Mouse (Mus musculus) erythroid progenitor cell, adult 5-6 weeks (primary cell): ENCODE measurements around the gene Dap3. TPM values are rescaled to one million over a fixed set of nuclear protein-coding genes. Genes with fewer than 3 reads are reported as not detected.
"Not testable (repeated sequence)": the region's sequence is repeated elsewhere in the genome, so short reads cannot be mapped to it uniquely, and the experiment has no call there.

Experiments used
- ATAC-seq: replicated peaks from 2 replicates; pipeline ENCODE4 v1.8.0; 2016; ENCODE audit warnings: moderate number of reproducible peaks, mild to moderate bottlenecking, moderate TSS enrichment, inconsistent platforms; ENCODE audit not compliant: poor library complexity, low FRiP score, severe bottlenecking
- total RNA-seq, 2 experiments: library from RNA; stranded (forward) in 1 of 2; stranded (reverse) in 1 of 2; fragments of 150-400 nt in 1 of 2; fragments of 186-747, 209-891 nt in 1 of 2; gene quantifications; 2 replicates each; pipeline versions ENCODE4 v1.2.3 to v1.2.4; 2015 to 2017; ENCODE audit warnings: low replicate concordance in 2 of 2

The Dap3 gene
- total RNA-seq, 2 experiments from 2014 or later = 18.3 to 81.7 TPM

- peak; percentile 15; the same call in 1 of the 2 replicates for ATAC-seq
Observed at GRCm38 (mm10) chr3:88914384-88914810, 36.6 kb downstream of the Dap3 start.

GRCm38 (mm10) chr3:88913511-88914383 is 37.2 kb downstream of the Dap3 start, which contains the start of gene Msto1:
Gene Msto1, minus strand, starts transcription at chr3:88913999.
- ATAC-seq = peak; percentile 99

GRCm38 (mm10) chr3:88912585-88912984 is 38.4 kb downstream of the Dap3 start:
- no peak for ATAC-seq

- ATAC-seq = no peak
Observed at GRCm38 (mm10) chr3:88906393-88907159, 44.4 kb downstream of the Dap3 start.

- ATAC-seq = no peak
Observed at GRCm38 (mm10) chr3:88905741-88906140, 45.2 kb downstream of the Dap3 start.

GRCm38 (mm10) chr3:88905209-88905608 is 45.8 kb downstream of the Dap3 start:
- no peak for ATAC-seq

- ATAC-seq = no peak
Observed at GRCm38 (mm10) chr3:88904803-88905202, 46.2 kb downstream of the Dap3 start.

- ATAC-seq = not testable (repeated sequence)
Observed at GRCm38 (mm10) chr3:88893011-88893410, 58.0 kb downstream of the Dap3 start.

- ATAC-seq = not testable (repeated sequence)
Observed at GRCm38 (mm10) chr3:88882536-88882935, 68.4 kb downstream of the Dap3 start.

Other genes starting within 250 kb of the Dap3 start
- 13.0 and 20.2 TPM in 2 replicates for gene Rit1, start 234.3 kb downstream of the Dap3 start, total RNA-seq (2015; ENCODE audit: low replicate concordance)
- gene Rit1, start 234.3 kb downstream of the Dap3 start, total RNA-seq (2017; ENCODE audit: low replicate concordance) = 27.6 and 45.9 TPM in 2 replicates
- 0.36 TPM in 1 of 2 replicates, not detected in the other for gene Syt11, start 176.0 kb downstream of the Dap3 start, total RNA-seq (2015; ENCODE audit: low replicate concordance)
- gene Syt11, start 176.0 kb downstream of the Dap3 start, total RNA-seq (2017; ENCODE audit: low replicate concordance) = 0.39 TPM in 1 of 2 replicates, not detected in the other
- 9.6 and 11.5 TPM in 2 replicates for gene Gon4l, start 116.0 kb downstream of the Dap3 start, total RNA-seq (2015; ENCODE audit: low replicate concordance)
- gene Gon4l, start 116.0 kb downstream of the Dap3 start, total RNA-seq (2017; ENCODE audit: low replicate concordance) = 38.6 and 38.7 TPM in 2 replicates
- 1.4 TPM in 1 of 2 replicates, not detected in the other for gene Msto1, start 37.2 kb downstream of the Dap3 start, total RNA-seq (2015; ENCODE audit: low replicate concordance)
- gene Msto1, start 37.2 kb downstream of the Dap3 start, total RNA-seq (2017; ENCODE audit: low replicate concordance) = 1.8 and 3.9 TPM in 2 replicates
- gene Ash1l, start 559 bp downstream of the Dap3 start, total RNA-seq (2015; ENCODE audit: low replicate concordance) = 71.7 and 82.9 TPM in 2 replicates
- 69.7 and 70.7 TPM in 2 replicates for gene Ash1l, start 559 bp downstream of the Dap3 start, total RNA-seq (2017; ENCODE audit: low replicate concordance)
- gene Rusc1, start 142.1 kb upstream of the Dap3 start, total RNA-seq (2015; ENCODE audit: low replicate concordance) = 1.8 and 3.8 TPM in 2 replicates
- 3.5 TPM in 2 replicates for gene Rusc1, start 142.1 kb upstream of the Dap3 start, total RNA-seq (2017; ENCODE audit: low replicate concordance)
- not detected in 2 replicates for gene Gm43738, start 149.9 kb upstream of the Dap3 start, total RNA-seq (2015; ENCODE audit: low replicate concordance)
- gene Gm43738, start 149.9 kb upstream of the Dap3 start, total RNA-seq (2017; ENCODE audit: low replicate concordance) = not detected in 2 replicates
- gene Fdps, start 150.8 kb upstream of the Dap3 start, total RNA-seq (2015; ENCODE audit: low replicate concordance) = 20.1 and 28.5 TPM in 2 replicates
- 30.0 and 31.4 TPM in 2 replicates for gene Fdps, start 150.8 kb upstream of the Dap3 start, total RNA-seq (2017; ENCODE audit: low replicate concordance)
- 13.8 and 16.6 TPM in 2 replicates for gene Pklr, start 185.0 kb upstream of the Dap3 start, total RNA-seq (2015; ENCODE audit: low replicate concordance)
- gene Pklr, start 185.0 kb upstream of the Dap3 start, total RNA-seq (2017; ENCODE audit: low replicate concordance) = 5.5 TPM in 2 replicates
- gene Hcn3, start 209.0 kb upstream of the Dap3 start, total RNA-seq (2015; ENCODE audit: low replicate concordance) = not detected in 2 replicates
- gene Hcn3, start 209.0 kb upstream of the Dap3 start, total RNA-seq (2017; ENCODE audit: low replicate concordance) = 3.3 TPM in 1 of 2 replicates, not detected in the other
- gene Clk2, start 213.6 kb upstream of the Dap3 start, total RNA-seq (2015; ENCODE audit: low replicate concordance) = 42.5 and 52.8 TPM in 2 replicates
- gene Clk2, start 213.6 kb upstream of the Dap3 start, total RNA-seq (2017; ENCODE audit: low replicate concordance) = 41.1 and 50.4 TPM in 2 replicates
- 19.3 and 33.9 TPM in 2 replicates for gene Scamp3, start 226.3 kb upstream of the Dap3 start, total RNA-seq (2015; ENCODE audit: low replicate concordance)
- 3.6 and 8.0 TPM in 2 replicates for gene Scamp3, start 226.3 kb upstream of the Dap3 start, total RNA-seq (2017; ENCODE audit: low replicate concordance)
- 5.0 and 5.4 TPM in 2 replicates for gene Fam189b, start 232.0 kb upstream of the Dap3 start, total RNA-seq (2015; ENCODE audit: low replicate concordance)
- gene Fam189b, start 232.0 kb upstream of the Dap3 start, total RNA-seq (2017; ENCODE audit: low replicate concordance) = 2.6 TPM in 1 of 2 replicates, not detected in the other